Mouse (Mus musculus) intestine, embryonic 15.5 days (tissue): ENCODE measurements at regions not wholly inside any gene's neighbourhood (a gene's known extent, or its start where the extent isn't known, plus 50 kb on each side); places are given as distances from the start of the nearest gene placed in this dataset.
A peak's percentile ranks its signal among the peaks of the same experiment; 100 is the strongest.

Experiments used
- ATAC-seq: fragments of 200-750 bp; cut with Nextera tagmentation; 2 replicates; pipeline ENCODE4 v1.8.0; 2017; ENCODE audit warnings: moderate TSS enrichment, moderate library complexity
- H3K27ac ChIP-seq: fragments of 300-500 bp; sonication (generic); 2 replicates; pipeline ENCODE4 v1.5.1; 2015; ENCODE audit warnings: mild to moderate bottlenecking, inconsistent platforms
- H3K27me3 ChIP-seq: fragments of 300-500 bp; sonication (generic); replicated peaks from 2 replicates; pipeline ENCODE4 v1.6.1; 2015; ENCODE audit warnings: inconsistent platforms
- H3K36me3 ChIP-seq: fragments of 300-500 bp; sonication (generic); 2 replicates; pipeline ENCODE4 v1.6.1; 2015; ENCODE audit warnings: inconsistent platforms
- H3K4me1 ChIP-seq: fragments of 300-500 bp; sonication (generic); replicated peaks from 2 replicates; pipeline ENCODE4 v1.6.1; 2015; ENCODE audit warnings: inconsistent platforms
- H3K4me2 ChIP-seq: fragments of 300-500 bp; sonication (generic); replicated peaks from 2 replicates; pipeline ENCODE4 v1.6.1; 2015; ENCODE audit warnings: mild to moderate bottlenecking, inconsistent platforms
- H3K4me3 ChIP-seq: fragments of 300-500 bp; sonication (generic); replicated peaks from 2 replicates; pipeline ENCODE4 v1.5.1; 2015; ENCODE audit warnings: inconsistent platforms
- H3K9ac ChIP-seq: fragments of 300-500 bp; sonication (generic); 2 replicates; pipeline ENCODE4 v1.6.1; 2015; ENCODE audit warnings: inconsistent platforms
- H3K9me3 ChIP-seq: fragments of 300-500 bp; sonication (generic); 2 replicates; pipeline ENCODE4 v1.6.1; 2016; ENCODE audit warnings: inconsistent platforms
- WGBS: fragments of 180-500 bp; shearing (Covaris S2); methylation state at CpG from one replicate; pipeline ENCODE4 v1.1.7; 2015; 5-methylcytosine and 5-hydroxymethylcytosine counted together

GRCm38 (mm10) chr12:106288791-106289515 lies 278.9 kb downstream of the Vrk1 start:
- Histone ChIP-seq H3K4me3 (no peak overlapping the region), H3K4me2 (no peak overlapping the region), H3K9ac (no peak overlapping the region), H3K27ac (no peak overlapping the region), H3K27me3 (no peaks in the 10 kb centered on the region), H3K4me1 (no peaks in the 10 kb centered on the region), H3K9me3 (no peaks in the 10 kb centered on the region), H3K36me3 (no peaks in the 10 kb centered on the region)
- WGBS = 46% methylated on average over 23 of the region's 23 CpGs
- ATAC-seq = no peak

- Histone ChIP-seq H3K27ac (no peak overlapping the region), H3K4me2 (no peak overlapping the region), H3K4me3 (no peak overlapping the region), H3K36me3 (no peaks in the 10 kb centered on the region), H3K9me3 (no peaks in the 10 kb centered on the region), H3K27me3 (no peaks in the 10 kb centered on the region), H3K9ac (no peak overlapping the region), H3K4me1 (no peaks in the 10 kb centered on the region)
- WGBS = 64% methylated on average over 15 of the region's 15 CpGs
- ATAC-seq = no peak
Measured at GRCm38 (mm10) chr12:106291476-106292046, 281.5 kb downstream of the Vrk1 start.

- H3K4me1 ChIP-seq = no peaks in the 10 kb centered on the region
- H3K9me3 ChIP-seq = no peaks in the 10 kb centered on the region
- H3K27ac ChIP-seq = no peak overlapping the region
- no peaks in the 10 kb centered on the region for H3K27me3 ChIP-seq
- H3K9ac ChIP-seq = no peak overlapping the region
- no peak overlapping the region for H3K4me3 ChIP-seq
- no peaks in the 10 kb centered on the region for H3K36me3 ChIP-seq
- WGBS = 56% methylated on average over 5 of the region's 5 CpGs
- H3K4me2 ChIP-seq = no peak overlapping the region
- no peak for ATAC-seq
Measured at GRCm38 (mm10) chr12:106293117-106293516, 283.1 kb downstream of the Vrk1 start.

GRCm38 (mm10) chr12:106295596-106295995 lies 285.6 kb downstream of the Vrk1 start:
- H3K9me3 ChIP-seq = no peaks in the 10 kb centered on the region
- H3K9ac ChIP-seq = no peak overlapping the region
- 46% methylated on average over 7 of the region's 7 CpGs for WGBS
- H3K27ac ChIP-seq = no peak overlapping the region
- H3K27me3 ChIP-seq = no peaks in the 10 kb centered on the region
- H3K4me3 ChIP-seq = no peak overlapping the region
- H3K4me2 ChIP-seq = no peak overlapping the region
- H3K4me1 ChIP-seq = no peaks in the 10 kb centered on the region
- H3K36me3 ChIP-seq = no peaks in the 10 kb centered on the region
- ATAC-seq = no peak

- H3K36me3 ChIP-seq = no peaks in the 10 kb centered on the region
- H3K27ac ChIP-seq = no peak overlapping the region
- no peak for ATAC-seq
- no peaks in the 10 kb centered on the region for H3K4me1 ChIP-seq
- no peak overlapping the region for H3K4me2 ChIP-seq
- H3K4me3 ChIP-seq = no peak overlapping the region
- no peaks in the 10 kb centered on the region for H3K9me3 ChIP-seq
- WGBS = 61% methylated on average over 8 of the region's 8 CpGs
- no peaks in the 10 kb centered on the region for H3K27me3 ChIP-seq
- H3K9ac ChIP-seq = no peak overlapping the region
Measured at GRCm38 (mm10) chr12:106302617-106303016, 292.6 kb downstream of the Vrk1 start.

GRCm38 (mm10) chr12:106308291-106308955 lies 298.4 kb downstream of the Vrk1 start:
- WGBS = 76% methylated on average over 12 of the region's 12 CpGs
- Histone ChIP-seq H3K36me3 (no peaks in the 10 kb centered on the region), H3K4me3 (no peak overlapping the region), H3K9me3 (no peaks in the 10 kb centered on the region), H3K4me1 (no peaks in the 10 kb centered on the region), H3K27ac (no peak overlapping the region), H3K4me2 (no peak overlapping the region), H3K27me3 (peaks cover 3% of the 10 kb centered on the region; the same call in 1 of the 2 replicates), H3K9ac (no peak overlapping the region)
- ATAC-seq = no peak

GRCm38 (mm10) chr12:106308956-106309610 lies 299.1 kb downstream of the Vrk1 start:
- no peak overlapping the region for H3K27ac ChIP-seq
- H3K36me3 ChIP-seq = no peaks in the 10 kb centered on the region
- no peak overlapping the region for H3K9ac ChIP-seq
- 85% methylated on average over 25 of the region's 25 CpGs for WGBS
- no peak for ATAC-seq
- H3K27me3 ChIP-seq = peaks cover 3% of the 10 kb centered on the region; the same call in 1 of the 2 replicates
- H3K4me3 ChIP-seq = no peak overlapping the region
- H3K4me2 ChIP-seq = no peak overlapping the region
- no peaks in the 10 kb centered on the region for H3K4me1 ChIP-seq
- no peaks in the 10 kb centered on the region for H3K9me3 ChIP-seq

GRCm38 (mm10) chr12:106310171-106310570 lies 300.1 kb downstream of the Vrk1 start:
- no peak overlapping the region for H3K4me3 ChIP-seq
- WGBS = 49% methylated on average over 6 of the region's 6 CpGs
- peak overlapping the region; percentile 85 for H3K4me2 ChIP-seq
- H3K27me3 ChIP-seq = peaks cover 3% of the 10 kb centered on the region; the same call in 1 of the 2 replicates
- ATAC-seq = no peak
- H3K4me1 ChIP-seq = no peaks in the 10 kb centered on the region
- H3K9me3 ChIP-seq = no peaks in the 10 kb centered on the region
- H3K27ac ChIP-seq = no peak overlapping the region
- no peak overlapping the region for H3K9ac ChIP-seq
- H3K36me3 ChIP-seq = no peaks in the 10 kb centered on the region

GRCm38 (mm10) chr12:106310585-106311319 lies 300.7 kb downstream of the Vrk1 start:
- Histone ChIP-seq H3K4me2 (peak overlapping the region; percentile 85), H3K27ac (no peak overlapping the region), H3K9ac (peak overlapping the region; percentile 23; the same call in 1 of the 2 replicates), H3K4me3 (peak overlapping the region; percentile 44), H3K4me1 (no peaks in the 10 kb centered on the region), H3K9me3 (no peaks in the 10 kb centered on the region), H3K27me3 (peaks cover 3% of the 10 kb centered on the region; the same call in 1 of the 2 replicates), H3K36me3 (no peaks in the 10 kb centered on the region)
- no peak for ATAC-seq
- 2% methylated on average over 34 of the region's 34 CpGs for whole genome bisulfite sequencing

- WGBS = 52% methylated on average over 7 of the region's 7 CpGs
- Histone ChIP-seq H3K4me3 (peak overlapping the region; percentile 44), H3K9ac (no peak overlapping the region), H3K9me3 (no peaks in the 10 kb centered on the region), H3K4me1 (no peaks in the 10 kb centered on the region), H3K36me3 (no peaks in the 10 kb centered on the region), H3K27ac (no peak overlapping the region), H3K4me2 (peak overlapping the region; percentile 85), H3K27me3 (peaks cover 3% of the 10 kb centered on the region; the same call in 1 of the 2 replicates)
- ATAC-seq = no peak
Measured at GRCm38 (mm10) chr12:106311320-106311825, 301.3 kb downstream of the Vrk1 start.

GRCm38 (mm10) chr12:106311831-106312600 lies 302.0 kb downstream of the Vrk1 start:
- no peak for ATAC-seq
- Histone ChIP-seq H3K27me3 (peaks cover 3% of the 10 kb centered on the region; the same call in 1 of the 2 replicates), H3K9me3 (no peaks in the 10 kb centered on the region), H3K36me3 (no peaks in the 10 kb centered on the region), H3K4me2 (no peak overlapping the region), H3K4me3 (no peak overlapping the region), H3K9ac (no peak overlapping the region), H3K4me1 (no peaks in the 10 kb centered on the region), H3K27ac (no peak overlapping the region)
- WGBS = 83% methylated on average over 17 of the region's 17 CpGs
